Mouse (Mus musculus) kidney, postnatal 0 days (tissue): Measurements from ENCODE around the gene Gpd2. TPM values are rescaled to one million over a fixed set of nuclear protein-coding genes. Genes with fewer than 3 reads are reported as not detected.
A peak's percentile ranks its signal among the peaks of the same experiment; 100 is the strongest.

Source experiments
- ATAC-seq: fragments of 200-750 bp; cut with Nextera tagmentation; replicated peaks from 2 replicates; pipeline ENCODE4 v1.8.0; 2017; ENCODE audit warnings: low read depth, moderate number of reproducible peaks, moderate TSS enrichment, moderate library complexity; ENCODE audit not compliant: low FRiP score
- DNase-seq: peaks from one replicate; pipeline ENCODE4 v3.0.0-alpha.2; 2016; ENCODE audit warnings: low spot score
- H3K27ac ChIP-seq: fragments of 300-500 bp; sonication (generic); 2 replicates; pipeline ENCODE4 v1.5.1; 2014; ENCODE audit warnings: mild to moderate bottlenecking
- H3K27me3 ChIP-seq: fragments of 300-500 bp; sonication (generic); 2 replicates; pipeline ENCODE4 v1.6.1; 2014; ENCODE audit warnings: low read length, mixed read lengths; ENCODE audit not compliant: insufficient read depth
- H3K36me3 ChIP-seq: fragments of 300-500 bp; sonication (generic); 2 replicates; pipeline ENCODE4 v1.6.1; 2014; ENCODE audit warnings: low read length, mixed read lengths; ENCODE audit not compliant: insufficient read depth
- H3K4me1 ChIP-seq: fragments of 300-500 bp; sonication (generic); replicated peaks from 2 replicates; pipeline ENCODE4 v1.6.1; 2014; ENCODE audit warnings: antibody characterized with exemption, low read length, mixed read lengths; ENCODE audit not compliant: insufficient read depth
- H3K4me2 ChIP-seq: fragments of 300-500 bp; sonication (generic); 2 replicates; pipeline ENCODE4 v1.6.1; 2014; ENCODE audit warnings: mild to moderate bottlenecking, low read length, moderate library complexity, mixed read lengths
- H3K4me3 ChIP-seq: fragments of 300-500 bp; sonication (generic); replicated peaks from 2 replicates; pipeline ENCODE4 v1.5.1; 2014; ENCODE audit warnings: low read depth, low read length
- H3K9ac ChIP-seq: fragments of 300-500 bp; sonication (generic); 2 replicates; pipeline ENCODE4 v1.6.1; 2014; ENCODE audit warnings: low read depth, low read length
- H3K9me3 ChIP-seq: fragments of 300-500 bp; sonication (generic); replicated peaks from 2 replicates; pipeline ENCODE4 v1.6.1; 2016; ENCODE audit warnings: low read length, inconsistent platforms, mixed read lengths
- CTCF ChIP-seq: IDR thresholded peaks from 2 replicates; pipeline ENCODE4 v1.5.1; 2016; ENCODE audit warnings: antibody characterized with exemption, low read depth, mild to moderate bottlenecking, moderate library complexity
- WGBS: fragments of 180-500 bp; shearing (Covaris S2); extraction: QIAGEN DNeasy Blood & Tissue Kit; methylation state at CpG from one replicate; pipeline ENCODE4 v1.1.7; 2014; 5-methylcytosine and 5-hydroxymethylcytosine counted together
- polyA plus RNA-seq: library from polyadenylated mRNA; unstranded; fragments of >200 nt; fragmentation: Nextera tagmentation; extraction: Ambion mirVana; gene quantifications from 2 replicates; pipeline ENCODE4 v1.2.1, GENCODE M21; 2015

Gpd2 gene
- polyA plus RNA-seq, 1 experiment from 2014 or later: 11.9 TPM

GRCm38 (mm10) chr2:57255153-57255670 lies 17.8 kb downstream of the Gpd2 start:
- H3K9ac ChIP-seq: no peak overlapping the region
- H3K36me3 ChIP-seq: no peaks in the 10 kb centered on the region
- no peak for ATAC-seq
- TF ChIP-seq CTCF: no peak
- WGBS: 77% methylated on average over 11 of the region's 11 CpGs
- no peak overlapping the region for H3K4me2 ChIP-seq
- H3K27ac ChIP-seq: no peak overlapping the region
- H3K27me3 ChIP-seq: no peaks in the 10 kb centered on the region
- 0 out of 2 replicates have a peak, but pooled peaks cover 2% of the 10 kb centered on the region for H3K4me1 ChIP-seq
- DNase-seq: no peak
- no peaks in the 10 kb centered on the region for H3K9me3 ChIP-seq
- H3K4me3 ChIP-seq: no peak overlapping the region

- H3K36me3 ChIP-seq: no peaks in the 10 kb centered on the region
- no peak overlapping the region for H3K4me2 ChIP-seq
- H3K27ac ChIP-seq: no peak overlapping the region
- TF ChIP-seq CTCF: no peak
- H3K27me3 ChIP-seq: no peaks in the 10 kb centered on the region
- ATAC-seq (no peak), DNase-seq (no peak)
- H3K4me1 ChIP-seq: peaks cover 2% of the 10 kb centered on the region; the same call in 1 of the 2 replicates
- H3K9ac ChIP-seq: no peak overlapping the region
- no peaks in the 10 kb centered on the region for H3K9me3 ChIP-seq
- 58% methylated on average over 3 of the region's 3 CpGs for WGBS
- no peak overlapping the region for H3K4me3 ChIP-seq
Measured at GRCm38 (mm10) chr2:57255836-57256235, 18.4 kb downstream of the Gpd2 start.

- no peaks in the 10 kb centered on the region for H3K36me3 ChIP-seq
- H3K4me1 ChIP-seq: peaks cover 2% of the 10 kb centered on the region; the same call in 1 of the 2 replicates
- DNase-seq (no peak), ATAC-seq (no peak)
- no peaks in the 10 kb centered on the region for H3K27me3 ChIP-seq
- no peak overlapping the region for H3K27ac ChIP-seq
- no peak overlapping the region for H3K4me2 ChIP-seq
- H3K9ac ChIP-seq: no peak overlapping the region
- no peak overlapping the region for H3K4me3 ChIP-seq
- TF ChIP-seq CTCF: no peak
- WGBS: 49% methylated on average over 6 of the region's 6 CpGs
- H3K9me3 ChIP-seq: no peaks in the 10 kb centered on the region
Measured at GRCm38 (mm10) chr2:57256459-57256858, 19.0 kb downstream of the Gpd2 start.

GRCm38 (mm10) chr2:57261286-57262077 lies 24.0 kb downstream of the Gpd2 start:
- H3K9ac ChIP-seq: no peak overlapping the region
- no peak overlapping the region for H3K27ac ChIP-seq
- no peaks in the 10 kb centered on the region for H3K9me3 ChIP-seq
- DNase-seq (peak; percentile 47), ATAC-seq (peak; percentile 88)
- H3K4me1 ChIP-seq: peaks cover 1% of the 10 kb centered on the region; the same call in 1 of the 2 replicates
- no peak overlapping the region for H3K4me3 ChIP-seq
- peak; percentile 28; the same call in 1 of the 2 replicates for TF ChIP-seq CTCF
- no peaks in the 10 kb centered on the region for H3K27me3 ChIP-seq
- H3K36me3 ChIP-seq: no peaks in the 10 kb centered on the region
- 68% methylated on average over 8 of the region's 8 CpGs for WGBS
- no peak overlapping the region for H3K4me2 ChIP-seq

DNA sequence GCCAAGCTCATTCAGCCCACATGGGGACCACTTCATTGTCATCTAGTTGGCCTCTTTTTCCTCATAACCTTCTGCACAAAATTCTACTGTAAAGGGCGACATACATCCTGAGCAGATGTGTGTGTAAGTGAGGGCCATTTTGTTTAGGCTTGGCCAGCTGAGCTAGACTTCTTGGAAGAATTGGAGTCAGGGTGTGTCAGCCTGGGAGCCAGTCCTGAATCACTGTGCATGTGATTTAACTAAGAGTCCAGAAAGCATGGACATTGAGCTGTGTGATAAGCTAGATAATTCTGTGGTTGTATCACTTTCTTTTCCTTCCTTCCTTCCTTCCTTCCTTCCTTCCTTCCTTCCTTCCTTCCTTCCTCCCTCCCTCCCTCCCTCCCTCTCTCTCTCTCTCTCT lies 26.0 kb downstream of the Gpd2 start:
- WGBS: 88% methylated on average over 1 of the region's 1 CpGs

DNA sequence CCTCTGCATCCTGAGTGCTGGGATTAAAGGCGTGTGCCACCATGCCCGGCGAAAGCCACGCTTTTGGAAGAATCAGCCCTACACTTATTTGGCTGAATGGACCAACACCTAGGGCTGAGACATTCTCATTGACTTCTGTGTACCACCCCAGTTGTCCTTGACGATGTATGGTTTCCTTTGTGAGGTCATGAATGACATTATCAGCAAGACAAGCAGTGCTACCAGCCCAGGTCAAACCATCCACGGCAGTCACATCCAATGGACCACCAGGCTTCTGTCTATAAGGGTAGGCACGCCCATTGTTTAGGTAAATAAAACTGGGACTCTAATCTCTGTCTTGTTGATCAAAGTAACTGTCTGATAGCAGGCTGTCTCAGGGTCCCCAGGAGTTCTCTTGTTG lies 27.5 kb downstream of the Gpd2 start:
- 97% methylated on average over 7 of the region's 7 CpGs for WGBS
- no peak overlapping the region for H3K27ac ChIP-seq
- no peak for DNase-seq
- ATAC-seq: no peak
- no peak overlapping the region for H3K4me2 ChIP-seq
- H3K4me3 ChIP-seq: no peak overlapping the region
- no peaks in the 10 kb centered on the region for H3K27me3 ChIP-seq
- no peak for TF ChIP-seq CTCF
- H3K4me1 ChIP-seq: no peaks in the 10 kb centered on the region; the same call in 1 of the 2 replicates
- H3K36me3 ChIP-seq: no peaks in the 10 kb centered on the region
- no peaks in the 10 kb centered on the region for H3K9me3 ChIP-seq
- no peak overlapping the region for H3K9ac ChIP-seq

More for the DNA sequence above, 26.0 kb downstream of the Gpd2 start:
- Histone ChIP-seq H3K27me3 (no peaks in the 10 kb centered on the region), H3K4me1 (no peaks in the 10 kb centered on the region; the same call in 1 of the 2 replicates), H3K4me2 (no peak overlapping the region), H3K36me3 (no peaks in the 10 kb centered on the region), H3K9me3 (no peaks in the 10 kb centered on the region), H3K9ac (no peak overlapping the region), H3K27ac (no peak overlapping the region), H3K4me3 (no peak overlapping the region)
- no peak for ATAC-seq
- TF ChIP-seq CTCF: no peak
- DNase-seq: no peak
